Mouse (Mus musculus) lung, postnatal 0 days (tissue): ENCODE measurements around the gene Dnase1l3.

ENCODE experiments used
- CTCF ChIP-seq: IDR thresholded peaks from 2 replicates; pipeline ENCODE4 v1.5.1; 2016; ENCODE audit warnings: antibody characterized with exemption, mild to moderate bottlenecking
- EP300 ChIP-seq: IDR thresholded peaks from 2 replicates; pipeline ENCODE4 v1.6.1; 2016; ENCODE audit warnings: antibody characterized with exemption, mild to moderate bottlenecking, control low read depth

DNA sequence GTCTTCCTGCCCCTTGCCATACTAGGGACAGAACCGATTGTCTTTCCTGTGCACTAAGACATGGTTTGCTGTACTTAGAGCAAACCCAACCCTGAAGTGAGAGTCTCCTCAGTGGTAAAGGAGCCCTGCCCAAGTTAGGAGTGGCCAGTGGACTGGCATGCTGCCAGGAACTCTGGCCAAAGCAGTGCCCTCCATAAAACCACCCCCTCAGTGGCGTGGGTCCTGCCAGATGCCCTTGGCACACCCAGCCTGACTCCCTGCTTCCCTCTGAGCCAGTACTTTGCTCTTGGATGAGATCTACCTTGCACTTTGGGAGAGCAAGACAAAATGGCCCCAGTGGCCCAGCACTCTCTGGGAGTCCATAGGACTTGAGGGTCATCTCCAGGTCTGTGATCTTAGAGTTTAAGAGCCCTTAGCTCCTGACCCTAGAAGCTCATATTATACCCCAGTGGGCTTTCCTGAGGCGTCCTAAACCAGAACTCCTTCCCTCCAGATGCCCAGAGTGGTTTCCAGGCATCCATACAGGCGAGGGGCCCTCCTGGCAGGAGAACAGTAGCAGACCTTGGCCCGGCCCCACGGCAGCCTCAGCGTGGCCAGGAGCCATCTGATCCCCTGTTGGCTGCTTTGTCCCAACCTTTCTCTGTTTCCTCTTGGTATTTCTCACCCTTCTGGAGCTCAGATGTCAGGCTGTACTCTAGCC lies 51.1 kb downstream of the Dnase1l3 start:
- TF ChIP-seq CTCF (no peak), EP300 (no peak)
